Mouse (Mus musculus) intestine, embryonic 14.5 days (tissue): ENCODE measurements around the gene Arhgap45. TPM values are rescaled to one million over a fixed set of nuclear protein-coding genes. Genes with fewer than 3 reads are reported as not detected.
A peak's percentile ranks its signal among the peaks of the same experiment; 100 is the strongest.

Source experiments
- ATAC-seq: fragments of 200-750 bp; cut with Nextera tagmentation; replicated peaks from 2 replicates; pipeline ENCODE4 v1.8.0; 2017; ENCODE audit warnings: low read depth, moderate number of reproducible peaks, moderate TSS enrichment, moderate library complexity; ENCODE audit not compliant: low FRiP score, low TSS enrichment
- DNase-seq: peaks from one replicate; pipeline ENCODE4 v3.0.0-alpha.2; 2018; ENCODE audit warnings: low spot score
- H3K27ac ChIP-seq: fragments of 300-500 bp; sonication (generic); 2 replicates; pipeline ENCODE4 v1.5.1; 2014; ENCODE audit warnings: low read depth, mild to moderate bottlenecking, control low read depth
- H3K27me3 ChIP-seq: fragments of 300-500 bp; sonication (generic); replicated peaks from 2 replicates; pipeline ENCODE4 v1.6.1; 2014; ENCODE audit warnings: low read length, control low read depth; ENCODE audit not compliant: control insufficient read depth, insufficient read depth
- H3K36me3 ChIP-seq: fragments of 300-500 bp; sonication (generic); 2 replicates; pipeline ENCODE4 v1.6.1; 2014; ENCODE audit warnings: low read length, control low read depth; ENCODE audit not compliant: control insufficient read depth, insufficient read depth
- H3K4me1 ChIP-seq: fragments of 300-500 bp; sonication (generic); replicated peaks from 2 replicates; pipeline ENCODE4 v1.6.1; 2014; ENCODE audit warnings: low read length, control low read depth, mixed read lengths; ENCODE audit not compliant: control insufficient read depth, insufficient read depth
- H3K4me2 ChIP-seq: fragments of 300-500 bp; sonication (generic); 2 replicates; pipeline ENCODE4 v1.6.1; 2014; ENCODE audit warnings: low read length
- H3K4me3 ChIP-seq: fragments of 300-500 bp; sonication (generic); 2 replicates; pipeline ENCODE4 v1.5.1; 2014; ENCODE audit warnings: low read depth, low read length, control low read depth, mixed read lengths
- H3K9ac ChIP-seq: fragments of 300-500 bp; sonication (generic); 2 replicates; pipeline ENCODE4 v1.6.1; 2014; ENCODE audit warnings: mild to moderate bottlenecking, low read length
- H3K9me3 ChIP-seq: fragments of 300-500 bp; sonication (generic); 2 replicates; pipeline ENCODE4 v1.6.1; 2016; ENCODE audit warnings: low read length, control low read depth; ENCODE audit not compliant: control insufficient read depth
- WGBS: fragments of 180-500 bp; shearing (Covaris S2); extraction: QIAGEN DNeasy Blood & Tissue Kit; methylation state at CpG from one replicate; pipeline ENCODE4 v1.1.7; 2014; 5-methylcytosine and 5-hydroxymethylcytosine counted together
- polyA plus RNA-seq: library from polyadenylated mRNA; unstranded; fragments of >200 nt; fragmentation: Nextera tagmentation; extraction: Ambion mirVana; gene quantifications from 2 replicates; pipeline ENCODE4 v1.2.1, GENCODE M21; 2014

Arhgap45 gene
- polyA plus RNA-seq: 6.8 and 8.0 TPM in 2 replicates

DNA sequence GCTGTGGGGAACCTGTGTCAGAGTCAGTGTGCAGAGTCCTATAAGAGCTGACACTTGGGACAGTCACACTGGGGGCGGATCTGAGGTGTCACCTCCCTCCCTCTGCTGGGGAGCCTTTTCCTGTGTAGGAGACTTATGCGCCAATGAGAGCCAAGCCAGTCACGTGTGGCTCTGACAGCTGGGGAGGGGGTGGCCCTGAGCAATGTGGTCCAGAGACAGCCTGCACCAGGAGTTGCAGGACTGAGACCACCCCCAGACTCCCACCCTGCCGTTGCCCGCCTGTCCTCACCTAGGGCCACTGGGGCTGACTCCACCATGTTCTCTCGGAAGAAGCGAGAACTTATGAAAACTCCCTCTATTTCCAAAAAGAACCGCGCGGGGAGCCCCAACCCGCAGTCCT is at the start of gene Arhgap45:
Gene Arhgap45 (plus strand): TSS at position 143 of the 400 bp plus-strand sequence.
- ATAC-seq (no peak), DNase-seq (no peak)
- H3K36me3 ChIP-seq: no peaks in the 10 kb centered on the region
- no peak within 1 kb of the TSS for H3K9ac ChIP-seq
- WGBS: 71% methylated on average over 11 of the region's 11 CpGs
- no peak within 1 kb of the TSS for H3K4me2 ChIP-seq
- H3K9me3 ChIP-seq: no peaks in the 10 kb centered on the region
- H3K4me1 ChIP-seq: peaks cover 14% of the 10 kb centered on the region; the same call in 1 of the 2 replicates
- no peak within 1 kb of the TSS for H3K27ac ChIP-seq
- 0 out of 2 replicates have a peak within 1 kb of the TSS, but pooled peaks have one; percentile 6 for H3K4me3 ChIP-seq
- H3K27me3 ChIP-seq: peaks cover 32% of the 10 kb centered on the region

DNA sequence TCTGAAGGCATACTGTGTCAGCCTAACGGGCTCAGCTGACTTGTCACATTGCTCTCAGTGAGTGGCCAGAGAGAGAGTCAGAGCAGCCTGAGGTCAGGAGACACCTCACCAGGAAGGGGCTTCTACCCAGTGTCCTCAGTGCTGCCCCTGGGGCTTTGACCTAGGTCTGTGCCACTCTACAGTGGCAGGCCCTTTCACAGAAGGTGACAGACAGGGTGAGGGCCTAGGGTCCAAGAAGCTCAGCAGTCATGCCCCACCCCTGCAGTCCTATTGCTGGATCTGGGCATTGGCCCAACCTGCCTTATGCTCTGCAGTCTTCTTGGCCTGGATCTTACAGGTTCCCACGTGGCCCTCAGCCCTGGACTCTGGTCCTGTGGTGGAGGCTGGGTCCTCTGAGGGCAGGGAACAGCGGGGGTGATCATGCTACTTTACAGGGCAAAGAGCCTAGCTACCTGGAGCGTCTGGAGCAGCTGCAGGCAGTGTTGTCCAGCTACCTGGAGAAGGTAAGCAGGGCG is 49.5 kb upstream of the Arhgap45 start:
- H3K4me2 ChIP-seq: no peak overlapping the region
- no peak overlapping the region for H3K4me3 ChIP-seq
- H3K9me3 ChIP-seq: no peaks in the 10 kb centered on the region
- H3K27me3 ChIP-seq: peaks cover 19% of the 10 kb centered on the region
- no peak overlapping the region for H3K9ac ChIP-seq
- ATAC-seq (no peak), DNase-seq (no peak)
- WGBS: 88% methylated on average over 5 of the region's 5 CpGs
- H3K4me1 ChIP-seq: no peaks in the 10 kb centered on the region; the same call in none of the 2 replicates
- H3K36me3 ChIP-seq: peaks cover 59% of the 10 kb centered on the region
- H3K27ac ChIP-seq: no peak overlapping the region

DNA sequence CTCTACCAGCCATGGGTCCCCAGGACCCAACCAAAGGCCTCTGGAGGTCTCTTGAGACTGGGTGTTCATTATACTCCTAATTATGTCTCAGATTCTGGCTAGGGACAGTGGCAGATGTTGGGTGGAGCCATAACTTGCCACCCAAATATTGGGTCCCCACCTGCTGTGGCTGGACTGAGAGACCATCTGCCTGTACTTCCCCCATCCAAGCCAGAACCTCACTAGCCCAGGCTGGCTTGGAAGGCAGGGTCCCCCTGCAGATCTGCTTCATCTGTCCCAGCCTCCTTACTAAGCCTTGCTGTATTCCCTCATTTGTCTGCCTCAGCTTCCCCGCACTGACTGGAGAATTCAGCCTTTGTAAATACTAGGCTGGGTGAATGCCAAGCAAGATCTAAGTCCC is 48.3 kb upstream of the Arhgap45 start:
- Histone ChIP-seq H3K4me2 (no peak overlapping the region), H3K9ac (no peak overlapping the region), H3K4me3 (no peak overlapping the region), H3K9me3 (no peaks in the 10 kb centered on the region), H3K27me3 (peaks cover 22% of the 10 kb centered on the region), H3K27ac (no peak overlapping the region), H3K36me3 (peaks cover 49% of the 10 kb centered on the region), H3K4me1 (no peaks in the 10 kb centered on the region; the same call in none of the 2 replicates)
- no peak for DNase-seq
- ATAC-seq: no peak
- WGBS: 71% methylated on average over 1 of the region's 1 CpGs

DNA sequence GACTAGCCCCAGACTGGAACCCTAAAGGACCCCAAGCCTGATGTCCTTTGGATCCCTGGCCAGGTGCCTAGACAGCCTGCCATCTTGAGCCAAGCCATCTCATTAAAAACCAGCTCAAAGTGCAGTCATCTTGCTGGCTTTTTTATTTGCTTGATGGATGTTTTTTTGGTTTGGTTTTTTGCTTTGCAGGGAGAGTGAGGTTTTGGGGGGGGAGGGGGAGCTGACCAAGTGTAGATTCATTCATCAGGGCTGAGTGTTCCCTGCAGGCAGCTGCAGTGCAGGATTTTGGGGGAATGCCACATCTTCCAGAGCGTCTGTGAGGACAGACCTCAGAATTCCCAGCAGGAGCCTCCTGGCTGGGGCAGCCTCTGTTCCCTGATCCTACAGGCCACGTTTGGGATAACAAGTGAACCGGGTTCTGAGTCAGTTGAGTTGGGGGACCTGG is 47.3 kb upstream of the Arhgap45 start:
- Histone ChIP-seq H3K4me1 (no peaks in the 10 kb centered on the region; the same call in none of the 2 replicates), H3K36me3 (peaks cover 39% of the 10 kb centered on the region), H3K4me2 (no peak overlapping the region), H3K9me3 (no peaks in the 10 kb centered on the region), H3K27ac (no peak overlapping the region), H3K4me3 (no peak overlapping the region), H3K9ac (no peak overlapping the region), H3K27me3 (peaks cover 22% of the 10 kb centered on the region)
- no peak for ATAC-seq
- DNase-seq: no peak
- 21% methylated on average over 3 of the region's 3 CpGs for WGBS

DNA sequence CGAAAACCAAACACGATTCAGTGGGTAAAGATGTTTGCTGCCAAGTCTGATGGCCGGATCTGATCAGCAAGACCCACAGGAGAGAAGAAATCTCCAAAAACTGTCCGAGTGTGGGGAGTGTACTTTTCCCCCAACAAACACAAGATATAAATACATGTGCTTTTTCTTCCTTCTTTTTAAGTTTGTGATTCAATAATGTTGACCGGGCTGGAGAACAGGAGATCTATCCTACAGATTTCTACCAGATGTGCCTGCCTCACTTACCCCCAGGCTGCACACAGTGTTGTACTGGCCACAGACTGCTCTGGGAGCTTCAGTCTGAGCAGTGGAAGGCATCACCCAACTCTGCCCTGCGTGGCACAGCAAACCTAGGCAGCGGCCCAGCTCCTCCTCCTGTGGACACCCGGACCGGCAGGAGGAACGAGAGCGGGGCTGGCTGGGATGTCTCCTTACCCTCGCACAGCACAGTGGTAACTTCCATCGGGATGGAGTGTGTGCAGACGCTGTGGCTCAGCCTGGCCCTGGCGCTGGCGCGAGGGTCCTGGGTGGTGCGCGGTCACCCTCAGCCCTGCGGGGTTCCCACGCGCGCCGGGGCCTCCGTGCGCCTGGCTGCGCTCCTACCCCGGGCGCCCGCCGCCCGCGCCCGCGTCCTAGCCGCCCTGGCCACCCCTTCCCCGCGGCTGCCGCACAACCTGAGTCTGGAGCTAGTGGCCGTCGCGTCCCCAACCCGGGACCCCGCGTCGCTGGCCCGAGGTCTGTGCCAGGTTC is 45.9 kb upstream of the Arhgap45 start, which contains the start of gene Grin3b:
Gene Grin3b (plus strand): TSS at position 301 of the 768 bp plus-strand sequence.
- H3K27ac ChIP-seq: no peak within 1 kb of the TSS
- H3K4me2 ChIP-seq: peak within 1 kb of the TSS; percentile 56
- no peaks in the 10 kb centered on the region; the same call in none of the 2 replicates for H3K4me1 ChIP-seq
- peak; percentile 67 for DNase-seq
- no peaks in the 10 kb centered on the region for H3K9me3 ChIP-seq
- H3K27me3 ChIP-seq: peaks cover 22% of the 10 kb centered on the region
- H3K9ac ChIP-seq: peak within 1 kb of the TSS; percentile 34; the same call in 1 of the 2 replicates
- peak within 1 kb of the TSS; percentile 45 for H3K4me3 ChIP-seq
- peaks cover 33% of the 10 kb centered on the region for H3K36me3 ChIP-seq
- ATAC-seq: no peak; the same call in 1 of the 2 replicates
- 8% methylated on average over 43 of the region's 47 CpGs for WGBS

DNA sequence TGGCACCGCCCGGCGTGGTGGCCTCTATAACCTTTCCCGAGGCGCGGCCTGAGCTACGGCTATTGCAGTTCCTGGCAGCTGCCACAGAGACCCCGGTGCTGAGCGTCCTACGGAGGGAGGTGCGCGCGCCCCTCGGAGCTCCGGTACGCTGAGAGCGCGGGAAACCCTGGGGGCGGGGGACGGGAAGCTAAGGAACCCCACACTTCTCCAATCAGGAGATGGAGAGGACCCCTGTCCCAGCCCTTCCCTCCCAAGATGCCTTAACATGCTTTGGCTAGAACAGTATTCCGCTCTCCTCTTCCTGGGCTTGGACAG is 45.3 kb upstream of the Arhgap45 start:
- DNase-seq (peak; percentile 70), ATAC-seq (peak; percentile 13; the same call in 1 of the 2 replicates)
- H3K36me3 ChIP-seq: peaks cover 33% of the 10 kb centered on the region
- no peaks in the 10 kb centered on the region for H3K9me3 ChIP-seq
- peak overlapping the region; percentile 45 for H3K4me3 ChIP-seq
- peak overlapping the region; percentile 56 for H3K4me2 ChIP-seq
- H3K27me3 ChIP-seq: peaks cover 22% of the 10 kb centered on the region
- WGBS: 4% methylated on average over 21 of the region's 21 CpGs
- peak overlapping the region; percentile 34; the same call in 1 of the 2 replicates for H3K9ac ChIP-seq
- H3K27ac ChIP-seq: no peak overlapping the region
- H3K4me1 ChIP-seq: no peaks in the 10 kb centered on the region; the same call in none of the 2 replicates

DNA sequence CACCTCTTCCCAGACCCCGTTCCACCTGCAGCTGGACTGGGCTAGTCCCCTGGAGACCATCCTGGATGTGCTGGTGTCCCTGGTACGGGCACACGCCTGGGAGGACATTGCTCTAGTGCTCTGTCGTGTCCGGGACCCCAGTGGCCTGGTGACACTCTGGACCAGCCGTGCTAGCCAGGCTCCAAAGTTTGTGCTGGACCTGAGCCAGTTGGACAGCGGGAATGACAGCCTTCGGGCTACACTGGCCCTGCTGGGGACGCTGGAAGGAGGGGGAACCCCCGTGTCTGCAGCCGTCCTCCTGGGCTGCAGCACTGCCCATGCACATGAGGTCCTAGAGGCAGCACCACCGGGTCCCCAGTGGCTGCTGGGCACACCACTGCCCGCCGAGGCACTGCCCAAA is 43.6 kb upstream of the Arhgap45 start:
- DNase-seq (no peak), ATAC-seq (no peak)
- Histone ChIP-seq H3K36me3 (peaks cover 33% of the 10 kb centered on the region), H3K4me1 (no peaks in the 10 kb centered on the region; the same call in none of the 2 replicates), H3K9ac (no peak overlapping the region), H3K27ac (no peak overlapping the region), H3K4me2 (no peak overlapping the region), H3K9me3 (no peaks in the 10 kb centered on the region), H3K27me3 (peaks cover 22% of the 10 kb centered on the region), H3K4me3 (no peak overlapping the region)
- 62% methylated on average over 14 of the region's 14 CpGs for WGBS

DNA sequence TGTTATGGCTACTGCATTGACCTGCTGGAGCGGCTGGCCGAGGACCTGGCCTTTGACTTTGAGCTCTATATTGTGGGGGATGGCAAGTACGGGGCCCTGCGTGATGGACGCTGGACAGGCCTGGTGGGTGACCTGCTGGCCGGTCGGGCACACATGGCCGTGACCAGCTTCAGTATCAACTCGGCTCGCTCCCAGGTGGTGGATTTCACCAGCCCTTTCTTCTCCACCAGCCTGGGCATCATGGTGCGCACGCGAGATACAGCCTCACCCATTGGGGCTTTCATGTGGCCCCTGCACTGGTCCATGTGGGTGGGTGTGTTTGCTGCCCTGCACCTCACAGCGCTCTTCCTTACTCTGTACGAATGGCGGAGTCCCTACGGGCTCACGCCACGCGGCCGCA is 42.4 kb upstream of the Arhgap45 start:
- 90% methylated on average over 21 of the region's 21 CpGs for WGBS
- no peak overlapping the region for H3K4me2 ChIP-seq
- peaks cover 43% of the 10 kb centered on the region for H3K36me3 ChIP-seq
- DNase-seq: no peak
- no peak overlapping the region for H3K9ac ChIP-seq
- H3K4me1 ChIP-seq: no peaks in the 10 kb centered on the region; the same call in none of the 2 replicates
- H3K27me3 ChIP-seq: peaks cover 22% of the 10 kb centered on the region
- no peak overlapping the region for H3K4me3 ChIP-seq
- no peaks in the 10 kb centered on the region for H3K9me3 ChIP-seq
- no peak for ATAC-seq
- no peak overlapping the region for H3K27ac ChIP-seq
